Mouse (Mus musculus): ENCODE results near the gene Bpnt1. TPM values are rescaled to one million over a fixed set of nuclear protein-coding genes. Genes with fewer than 3 reads are reported as not detected.
A peak's percentile ranks its signal among the peaks of the same experiment; 100 is the strongest.

The Bpnt1 gene
- 15.1 and 29.8 TPM in 2 replicates for total RNA-seq (2017)

- ATAC-seq (replicated peaks in 1 of 2; ENCODE audit: insufficient read depth in 1 of 2, low FRiP score in 2 of 2, low TSS enrichment in 1 of 2, low read depth in 1 of 2, poor library complexity in 2 of 2, severe bottlenecking in 2 of 2): peak; percentile 80
Observed at GRCm38 (mm10) chr1:185331983-185332430, at the start of gene Bpnt1. TSS of gene Bpnt1 (plus strand) at chr1:185332149.

- ATAC-seq (replicated peaks in 1 of 2; ENCODE audit: insufficient read depth in 1 of 2, low FRiP score in 2 of 2, low TSS enrichment in 1 of 2, low read depth in 1 of 2, poor library complexity in 2 of 2, severe bottlenecking in 2 of 2): no peak
Observed at GRCm38 (mm10) chr1:185282846-185283245, 49.1 kb upstream of the Bpnt1 start.

GRCm38 (mm10) chr1:185283247-185283646 is 48.7 kb upstream of the Bpnt1 start:
- ATAC-seq (replicated peaks in 1 of 2; ENCODE audit: insufficient read depth in 1 of 2, low FRiP score in 2 of 2, low TSS enrichment in 1 of 2, low read depth in 1 of 2, poor library complexity in 2 of 2, severe bottlenecking in 2 of 2): no peak

- ATAC-seq (replicated peaks in 1 of 2; ENCODE audit: insufficient read depth in 1 of 2, low FRiP score in 2 of 2, low TSS enrichment in 1 of 2, low read depth in 1 of 2, poor library complexity in 2 of 2, severe bottlenecking in 2 of 2): peak in 1 of 2 experiments; percentile 22; a peak in 1 of 4 replicates
Observed at GRCm38 (mm10) chr1:185284740-185285139, 47.2 kb upstream of the Bpnt1 start.

- no peak for ATAC-seq (replicated peaks in 1 of 2; ENCODE audit: insufficient read depth in 1 of 2, low FRiP score in 2 of 2, low TSS enrichment in 1 of 2, low read depth in 1 of 2, poor library complexity in 2 of 2, severe bottlenecking in 2 of 2)
Observed at GRCm38 (mm10) chr1:185285171-185285570, 46.8 kb upstream of the Bpnt1 start.

GRCm38 (mm10) chr1:185287066-185287465 is 44.9 kb upstream of the Bpnt1 start:
- ATAC-seq (replicated peaks in 1 of 2; ENCODE audit: insufficient read depth in 1 of 2, low FRiP score in 2 of 2, low TSS enrichment in 1 of 2, low read depth in 1 of 2, poor library complexity in 2 of 2, severe bottlenecking in 2 of 2): no peak

- ATAC-seq (replicated peaks in 1 of 2; ENCODE audit: insufficient read depth in 1 of 2, low FRiP score in 2 of 2, low TSS enrichment in 1 of 2, low read depth in 1 of 2, poor library complexity in 2 of 2, severe bottlenecking in 2 of 2): no peak
Observed at GRCm38 (mm10) chr1:185289231-185289630, 42.7 kb upstream of the Bpnt1 start.

GRCm38 (mm10) chr1:185291336-185291735 is 40.6 kb upstream of the Bpnt1 start:
- ATAC-seq (replicated peaks in 1 of 2; ENCODE audit: insufficient read depth in 1 of 2, low FRiP score in 2 of 2, low TSS enrichment in 1 of 2, low read depth in 1 of 2, poor library complexity in 2 of 2, severe bottlenecking in 2 of 2): no peak

GRCm38 (mm10) chr1:185292646-185293360 is 39.1 kb upstream of the Bpnt1 start:
- no peak for ATAC-seq (replicated peaks in 1 of 2; ENCODE audit: insufficient read depth in 1 of 2, low FRiP score in 2 of 2, low TSS enrichment in 1 of 2, low read depth in 1 of 2, poor library complexity in 2 of 2, severe bottlenecking in 2 of 2)

GRCm38 (mm10) chr1:185296850-185297249 is 35.1 kb upstream of the Bpnt1 start:
- no peak for ATAC-seq (replicated peaks in 1 of 2; ENCODE audit: insufficient read depth in 1 of 2, low FRiP score in 2 of 2, low TSS enrichment in 1 of 2, low read depth in 1 of 2, poor library complexity in 2 of 2, severe bottlenecking in 2 of 2)

GRCm38 (mm10) chr1:185298496-185298895 is 33.5 kb upstream of the Bpnt1 start:
- no peak for ATAC-seq (replicated peaks in 1 of 2; ENCODE audit: insufficient read depth in 1 of 2, low FRiP score in 2 of 2, low TSS enrichment in 1 of 2, low read depth in 1 of 2, poor library complexity in 2 of 2, severe bottlenecking in 2 of 2)

GRCm38 (mm10) chr1:185302816-185303215 is 29.1 kb upstream of the Bpnt1 start:
- no peak for ATAC-seq (replicated peaks in 1 of 2; ENCODE audit: insufficient read depth in 1 of 2, low FRiP score in 2 of 2, low TSS enrichment in 1 of 2, low read depth in 1 of 2, poor library complexity in 2 of 2, severe bottlenecking in 2 of 2)

- no peak for ATAC-seq (replicated peaks in 1 of 2; ENCODE audit: insufficient read depth in 1 of 2, low FRiP score in 2 of 2, low TSS enrichment in 1 of 2, low read depth in 1 of 2, poor library complexity in 2 of 2, severe bottlenecking in 2 of 2)
Observed at GRCm38 (mm10) chr1:185306836-185307235, 25.1 kb upstream of the Bpnt1 start.

- ATAC-seq (replicated peaks in 1 of 2; ENCODE audit: insufficient read depth in 1 of 2, low FRiP score in 2 of 2, low TSS enrichment in 1 of 2, low read depth in 1 of 2, poor library complexity in 2 of 2, severe bottlenecking in 2 of 2): no peak
Observed at GRCm38 (mm10) chr1:185307645-185308044, 24.3 kb upstream of the Bpnt1 start.

- ATAC-seq (replicated peaks in 1 of 2; ENCODE audit: insufficient read depth in 1 of 2, low FRiP score in 2 of 2, low TSS enrichment in 1 of 2, low read depth in 1 of 2, poor library complexity in 2 of 2, severe bottlenecking in 2 of 2): no peak
Observed at GRCm38 (mm10) chr1:185308334-185308733, 23.6 kb upstream of the Bpnt1 start.

GRCm38 (mm10) chr1:185308908-185309307 is 23.0 kb upstream of the Bpnt1 start:
- ATAC-seq (replicated peaks in 1 of 2; ENCODE audit: insufficient read depth in 1 of 2, low FRiP score in 2 of 2, low TSS enrichment in 1 of 2, low read depth in 1 of 2, poor library complexity in 2 of 2, severe bottlenecking in 2 of 2): no peak

- no peak for ATAC-seq (replicated peaks in 1 of 2; ENCODE audit: insufficient read depth in 1 of 2, low FRiP score in 2 of 2, low TSS enrichment in 1 of 2, low read depth in 1 of 2, poor library complexity in 2 of 2, severe bottlenecking in 2 of 2)
Observed at GRCm38 (mm10) chr1:185311949-185312348, 20.0 kb upstream of the Bpnt1 start.

GRCm38 (mm10) chr1:185314546-185314945 is 17.4 kb upstream of the Bpnt1 start:
- ATAC-seq (replicated peaks in 1 of 2; ENCODE audit: insufficient read depth in 1 of 2, low FRiP score in 2 of 2, low TSS enrichment in 1 of 2, low read depth in 1 of 2, poor library complexity in 2 of 2, severe bottlenecking in 2 of 2): no peak
